Mouse (Mus musculus) E14TG2a.4 (cell line): ENCODE measurements around the gene Ifngr1.

Experiments used
- CTCF ChIP-seq: conservative IDR thresholded peaks from 2 replicates; pipeline ENCODE4 v1.5.1; 2014; ENCODE audit warnings: low read length
- NANOG ChIP-seq: IDR thresholded peaks from 2 replicates; pipeline ENCODE4 v1.6.1; 2014; ENCODE audit warnings: borderline replicate concordance, low read length, mixed read lengths
- POU5F1 ChIP-seq: IDR thresholded peaks from 2 replicates; pipeline ENCODE4 v1.6.1; 2014; ENCODE audit warnings: low read length, borderline replicate concordance

- no peak for TF ChIP-seq CTCF
- TF ChIP-seq POU5F1 = no peak
- no peak for TF ChIP-seq NANOG
Measured at GRCm38 (mm10) chr10:19557696-19558095, 34.1 kb upstream of the Ifngr1 start.
